Mouse (Mus musculus): Measurements from ENCODE around the gene Myrf. TPM values are rescaled to one million over a fixed set of nuclear protein-coding genes. Genes with fewer than 3 reads are reported as not detected.

Myrf gene
- total RNA-seq, 4 experiments from 2014 or later: 28.7 to 33.3 (median 29.0) TPM

Small RNA genes within 50 kb of the gene (microRNA-seq; reads per million reads assigned to microRNA genes)
- gene Mir6993: 0 to 2.7 reads per million in 2 experiments

Other genes with a start within 250 kb of the Myrf start
- 1 to 10 TPM; 1.1 to 2.3 (median 1.2) TPM for gene Best1, start 239.1 kb downstream of the Myrf start, total RNA-seq (2022)
- gene Rab3il1, start 239.1 kb downstream of the Myrf start, total RNA-seq (2022): 10 to 100 TPM in 2 of 4 experiments, 1 to 10 TPM in 2; 9.2 to 12.7 (median 11.1) TPM
- 10 to 100 TPM; 25.9 to 28.5 (median 27.1) TPM for gene Fads3, start 199.2 kb downstream of the Myrf start, total RNA-seq (2022)
- gene Fads2, start 139.0 kb downstream of the Myrf start, total RNA-seq (2022): 100 to 1,000 TPM; 123 to 134 (median 128) TPM
- 100 to 1,000 TPM; 194 to 215 (median 198) TPM for gene Fads1, start 57.9 kb downstream of the Myrf start, total RNA-seq (2022)
- gene Tmem258, start 36.7 kb downstream of the Myrf start, total RNA-seq (2022): 10 to 100 TPM; 70.4 to 87.1 (median 72.2) TPM
- gene Fen1, start 36.6 kb downstream of the Myrf start, total RNA-seq (2022): 10 to 100 TPM; 11.7 to 14.4 (median 13.0) TPM
- gene Dagla, start 64.1 kb upstream of the Myrf start, total RNA-seq (2022): 10 to 100 TPM; 72.6 to 77.7 (median 74.9) TPM
- 100 to 1,000 TPM; 268 to 306 (median 296) TPM for gene Syt7, start 148.3 kb upstream of the Myrf start, total RNA-seq (2022)
- gene Lrrc10b, start 216.7 kb upstream of the Myrf start, total RNA-seq (2022): 10 to 100 TPM; 49.9 to 67.8 (median 54.8) TPM
- gene Ppp1r32, start 242.2 kb upstream of the Myrf start, total RNA-seq (2022): 1 to 10 TPM; 1.0 to 3.1 (median 1.7) TPM

Data from left cerebral cortex, adult 8-10 months (tissue).